Mouse (Mus musculus): ENCODE measurements around the gene Mad2l2. TPM values are rescaled to one million over a fixed set of nuclear protein-coding genes. Genes with fewer than 3 reads are reported as not detected.
"Not testable (repeated sequence)": the region's sequence is repeated elsewhere in the genome, so short reads cannot be mapped to it uniquely, and the experiment has no call there.

The Mad2l2 gene
- polyA plus RNA-seq, 2 experiments, result 55.9 to 66.0 TPM

- DNase-seq (ENCODE audit: low spot score) (no peak), ATAC-seq (ENCODE audit: low FRiP score, low read depth) (no peak)
- Histone ChIP-seq H3K4me3 (replicated peaks; ENCODE audit: low read length) (no peak overlapping the region), H3K27me3 (ENCODE audit: control insufficient read depth, insufficient read depth, low read length) (peaks cover 38% of the 10 kb centered on the region), H3K9me3 (ENCODE audit: control insufficient read depth, low read length) (no peaks in the 10 kb centered on the region), H3K9ac (ENCODE audit: low read depth, low read length, severe bottlenecking) (no peak overlapping the region), H3K4me1 (ENCODE audit: control insufficient read depth, insufficient read depth, low read length) (no peaks in the 10 kb centered on the region; the same call in 1 of the 2 replicates), H3K36me3 (ENCODE audit: control insufficient read depth, insufficient read depth, low read length) (no peaks in the 10 kb centered on the region), H3K27ac (replicated peaks; ENCODE audit: low read depth, low read length) (no peak overlapping the region), H3K4me2 (replicated peaks; ENCODE audit: low read depth, low read length, severe bottlenecking) (no peak overlapping the region)
- no peak for TF ChIP-seq POLR2A (IDR thresholded peaks at IDR 0.05; ENCODE audit: borderline replicate concordance, extremely low read depth, insufficient read depth, insufficient read length)
Measured at GRCm38 (mm10) chr4:148177716-148178115, 47.5 kb downstream of the Mad2l2 start.

DNA sequence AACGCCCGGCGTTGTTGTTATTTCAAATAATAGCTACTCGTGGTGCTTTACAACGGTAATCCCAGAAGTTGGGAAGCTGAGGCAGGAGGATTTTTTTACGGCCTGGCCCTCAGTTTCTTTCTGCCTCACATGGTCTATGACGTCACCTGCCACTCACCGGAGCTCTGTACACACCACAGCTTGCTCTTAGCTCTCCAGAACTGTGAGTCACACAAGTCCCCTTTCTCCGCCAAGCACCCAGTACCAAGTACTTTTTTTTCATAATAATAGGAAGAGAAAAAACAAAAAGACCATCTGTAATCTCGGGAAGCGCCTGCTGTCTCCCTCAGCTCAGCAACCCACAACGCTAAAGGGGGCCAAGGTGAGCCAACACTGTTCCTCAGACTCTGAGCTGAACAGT, 51.3 kb downstream of the Mad2l2 start:
- no peak overlapping the region for H3K27ac ChIP-seq (replicated peaks; ENCODE audit: low read depth, low read length)
- H3K36me3 ChIP-seq (ENCODE audit: control insufficient read depth, insufficient read depth, low read length), result no peaks in the 10 kb centered on the region
- peaks cover under 1% of the 10 kb centered on the region; the same call in 1 of the 2 replicates for H3K27me3 ChIP-seq (ENCODE audit: control insufficient read depth, insufficient read depth, low read length)
- ATAC-seq (ENCODE audit: low FRiP score, low read depth) (0 out of 2 replicates have a peak, but pooled peaks have one; percentile 20), DNase-seq (ENCODE audit: low spot score) (no peak)
- H3K4me2 ChIP-seq (replicated peaks; ENCODE audit: low read depth, low read length, severe bottlenecking), result no peak overlapping the region
- no peaks in the 10 kb centered on the region for H3K4me1 ChIP-seq (ENCODE audit: control insufficient read depth, insufficient read depth, low read length)
- no peak overlapping the region for H3K9ac ChIP-seq (ENCODE audit: low read depth, low read length, severe bottlenecking)
- no peak for TF ChIP-seq POLR2A (IDR thresholded peaks at IDR 0.05; ENCODE audit: borderline replicate concordance, extremely low read depth, insufficient read depth, insufficient read length)
- no peaks in the 10 kb centered on the region for H3K9me3 ChIP-seq (ENCODE audit: control insufficient read depth, low read length)
- no peak overlapping the region for H3K4me3 ChIP-seq (replicated peaks; ENCODE audit: low read length)
- 91% methylated on average over 12 of the region's 12 CpGs for WGBS

DNA sequence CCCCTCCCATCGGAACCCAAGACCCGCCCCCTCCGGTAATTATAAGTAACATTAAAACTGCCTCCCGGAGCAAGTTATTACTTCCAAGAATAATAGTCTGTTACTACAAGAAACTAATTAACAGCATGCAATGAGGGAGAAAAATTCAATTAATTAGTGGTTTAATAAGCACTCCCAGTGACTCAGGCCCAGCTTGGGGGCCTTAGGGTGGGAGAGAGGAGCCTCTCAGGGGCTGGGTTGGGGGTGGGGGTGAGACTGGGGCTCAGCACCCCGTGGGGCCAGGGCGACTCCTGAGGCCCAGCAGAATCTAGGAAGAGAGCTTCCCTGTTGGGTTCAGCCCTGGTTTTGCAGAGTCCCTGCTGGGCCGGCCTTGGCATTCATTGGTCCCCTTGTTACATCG, 52.2 kb downstream of the Mad2l2 start:
- no peaks in the 10 kb centered on the region for H3K36me3 ChIP-seq (ENCODE audit: control insufficient read depth, insufficient read depth, low read length)
- ATAC-seq (ENCODE audit: low FRiP score, low read depth) (no peak), DNase-seq (ENCODE audit: low spot score) (no peak)
- H3K27ac ChIP-seq (replicated peaks; ENCODE audit: low read depth, low read length), result no peak overlapping the region
- no peaks in the 10 kb centered on the region for H3K4me1 ChIP-seq (ENCODE audit: control insufficient read depth, insufficient read depth, low read length)
- H3K27me3 ChIP-seq (ENCODE audit: control insufficient read depth, insufficient read depth, low read length), result no peaks in the 10 kb centered on the region
- no peak overlapping the region for H3K9ac ChIP-seq (ENCODE audit: low read depth, low read length, severe bottlenecking)
- no peak for TF ChIP-seq POLR2A (IDR thresholded peaks at IDR 0.05; ENCODE audit: borderline replicate concordance, extremely low read depth, insufficient read depth, insufficient read length)
- H3K4me3 ChIP-seq (replicated peaks; ENCODE audit: low read length), result no peak overlapping the region
- no peak overlapping the region for H3K4me2 ChIP-seq (replicated peaks; ENCODE audit: low read depth, low read length, severe bottlenecking)
- no peaks in the 10 kb centered on the region for H3K9me3 ChIP-seq (ENCODE audit: control insufficient read depth, low read length)
- WGBS, result 37% methylated on average over 8 of the region's 8 CpGs

DNA sequence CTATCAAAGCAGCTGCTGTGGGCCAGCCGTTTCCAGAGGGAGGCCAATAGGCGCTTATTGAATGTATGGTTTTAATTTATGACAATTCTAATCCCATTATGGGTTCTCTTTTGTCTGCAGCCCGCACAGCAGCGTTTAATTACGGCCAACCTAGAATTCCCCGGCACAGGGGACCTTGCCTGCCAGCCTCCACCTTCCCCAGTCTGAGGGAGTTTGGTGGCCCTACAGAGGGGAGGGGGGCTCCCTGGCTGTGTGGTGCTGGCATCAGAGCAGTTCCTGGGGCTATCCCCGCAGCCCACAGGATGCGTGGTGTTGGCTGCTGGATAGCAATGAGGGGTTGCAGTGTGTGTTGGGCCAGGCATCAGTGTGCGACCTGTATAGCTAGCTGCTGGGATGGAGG, 54.4 kb downstream of the Mad2l2 start:
- no peak for DNase-seq (ENCODE audit: low spot score)
- no peak for ATAC-seq (ENCODE audit: low FRiP score, low read depth)
- H3K4me3 ChIP-seq (replicated peaks; ENCODE audit: low read length), result no peak overlapping the region
- TF ChIP-seq POLR2A (IDR thresholded peaks at IDR 0.05; ENCODE audit: borderline replicate concordance, extremely low read depth, insufficient read depth, insufficient read length), result no peak
- no peak overlapping the region for H3K27ac ChIP-seq (replicated peaks; ENCODE audit: low read depth, low read length)
- H3K4me1 ChIP-seq (ENCODE audit: control insufficient read depth, insufficient read depth, low read length), result no peaks in the 10 kb centered on the region
- no peaks in the 10 kb centered on the region for H3K9me3 ChIP-seq (ENCODE audit: control insufficient read depth, low read length)
- H3K27me3 ChIP-seq (ENCODE audit: control insufficient read depth, insufficient read depth, low read length), result no peaks in the 10 kb centered on the region
- no peaks in the 10 kb centered on the region for H3K36me3 ChIP-seq (ENCODE audit: control insufficient read depth, insufficient read depth, low read length)
- H3K9ac ChIP-seq (ENCODE audit: low read depth, low read length, severe bottlenecking), result no peak overlapping the region
- H3K4me2 ChIP-seq (replicated peaks; ENCODE audit: low read depth, low read length, severe bottlenecking), result no peak overlapping the region
- 14% methylated on average over 9 of the region's 9 CpGs for WGBS

DNA sequence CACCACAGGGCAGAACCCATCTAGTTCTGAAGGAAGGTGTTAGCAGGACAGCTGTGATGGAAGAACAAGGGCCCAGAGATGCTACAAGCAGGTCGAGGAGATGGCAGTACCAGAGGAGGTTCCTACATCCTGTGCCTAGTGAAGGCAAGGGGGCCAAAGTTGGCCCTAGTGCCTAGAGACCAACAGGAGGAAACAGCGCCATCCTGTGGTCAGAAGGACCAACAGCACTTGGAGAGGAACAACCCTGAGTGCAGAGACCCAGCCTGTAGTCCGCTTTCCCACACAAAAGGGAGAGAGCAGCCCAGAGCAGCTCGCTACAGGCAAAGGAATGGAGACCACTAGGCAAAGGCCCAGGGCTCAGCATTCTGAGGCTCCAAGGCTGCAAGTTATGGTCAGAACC, 55.6 kb downstream of the Mad2l2 start:
- Histone ChIP-seq H3K4me3 (replicated peaks; ENCODE audit: low read length) (no peak overlapping the region), H3K9ac (ENCODE audit: low read depth, low read length, severe bottlenecking) (no peak overlapping the region), H3K9me3 (ENCODE audit: control insufficient read depth, low read length) (no peaks in the 10 kb centered on the region), H3K27ac (replicated peaks; ENCODE audit: low read depth, low read length) (no peak overlapping the region), H3K4me2 (replicated peaks; ENCODE audit: low read depth, low read length, severe bottlenecking) (no peak overlapping the region), H3K4me1 (ENCODE audit: control insufficient read depth, insufficient read depth, low read length) (no peaks in the 10 kb centered on the region), H3K27me3 (ENCODE audit: control insufficient read depth, insufficient read depth, low read length) (no peaks in the 10 kb centered on the region), H3K36me3 (ENCODE audit: control insufficient read depth, insufficient read depth, low read length) (no peaks in the 10 kb centered on the region)
- ATAC-seq (ENCODE audit: low FRiP score, low read depth) (no peak), DNase-seq (ENCODE audit: low spot score) (no peak)
- 71% methylated on average over 4 of the region's 4 CpGs for WGBS
- TF ChIP-seq POLR2A (IDR thresholded peaks at IDR 0.05; ENCODE audit: borderline replicate concordance, extremely low read depth, insufficient read depth, insufficient read length), result no peak

DNA sequence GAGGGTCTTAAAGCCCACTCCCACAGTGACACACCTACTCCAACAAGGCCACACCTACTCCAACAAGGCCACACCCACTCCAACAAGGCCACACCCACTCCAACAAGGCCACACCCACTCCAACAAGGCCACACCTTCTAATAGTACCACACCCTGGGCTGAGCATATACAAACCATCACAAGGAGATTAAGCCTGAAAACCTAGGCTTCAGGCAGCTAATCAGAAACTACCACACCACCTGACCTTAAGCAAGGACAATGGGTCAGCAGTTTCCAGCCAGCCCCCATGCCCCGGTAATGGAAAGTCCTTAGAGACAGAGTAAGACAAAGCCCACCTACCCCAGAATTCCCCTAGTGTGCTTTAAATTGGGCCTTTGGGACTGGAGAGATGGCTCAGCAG, 58.6 kb downstream of the Mad2l2 start:
- not testable (repeated sequence) for H3K9me3 ChIP-seq (ENCODE audit: control insufficient read depth, low read length); H3K36me3 ChIP-seq (ENCODE audit: control insufficient read depth, insufficient read depth, low read length); H3K9ac ChIP-seq (ENCODE audit: low read depth, low read length, severe bottlenecking); H3K4me1 ChIP-seq (ENCODE audit: control insufficient read depth, insufficient read depth, low read length); H3K27ac ChIP-seq (replicated peaks; ENCODE audit: low read depth, low read length); H3K4me3 ChIP-seq (replicated peaks; ENCODE audit: low read length); H3K4me2 ChIP-seq (replicated peaks; ENCODE audit: low read depth, low read length, severe bottlenecking); ATAC-seq (ENCODE audit: low FRiP score, low read depth); DNase-seq (ENCODE audit: low spot score); H3K27me3 ChIP-seq (ENCODE audit: control insufficient read depth, insufficient read depth, low read length)
- 86% methylated on average over 1 of the region's 1 CpGs for WGBS
